Comparison of ENCODE assay signal across 8 mouse cellular contexts in the genomic region with DNA sequence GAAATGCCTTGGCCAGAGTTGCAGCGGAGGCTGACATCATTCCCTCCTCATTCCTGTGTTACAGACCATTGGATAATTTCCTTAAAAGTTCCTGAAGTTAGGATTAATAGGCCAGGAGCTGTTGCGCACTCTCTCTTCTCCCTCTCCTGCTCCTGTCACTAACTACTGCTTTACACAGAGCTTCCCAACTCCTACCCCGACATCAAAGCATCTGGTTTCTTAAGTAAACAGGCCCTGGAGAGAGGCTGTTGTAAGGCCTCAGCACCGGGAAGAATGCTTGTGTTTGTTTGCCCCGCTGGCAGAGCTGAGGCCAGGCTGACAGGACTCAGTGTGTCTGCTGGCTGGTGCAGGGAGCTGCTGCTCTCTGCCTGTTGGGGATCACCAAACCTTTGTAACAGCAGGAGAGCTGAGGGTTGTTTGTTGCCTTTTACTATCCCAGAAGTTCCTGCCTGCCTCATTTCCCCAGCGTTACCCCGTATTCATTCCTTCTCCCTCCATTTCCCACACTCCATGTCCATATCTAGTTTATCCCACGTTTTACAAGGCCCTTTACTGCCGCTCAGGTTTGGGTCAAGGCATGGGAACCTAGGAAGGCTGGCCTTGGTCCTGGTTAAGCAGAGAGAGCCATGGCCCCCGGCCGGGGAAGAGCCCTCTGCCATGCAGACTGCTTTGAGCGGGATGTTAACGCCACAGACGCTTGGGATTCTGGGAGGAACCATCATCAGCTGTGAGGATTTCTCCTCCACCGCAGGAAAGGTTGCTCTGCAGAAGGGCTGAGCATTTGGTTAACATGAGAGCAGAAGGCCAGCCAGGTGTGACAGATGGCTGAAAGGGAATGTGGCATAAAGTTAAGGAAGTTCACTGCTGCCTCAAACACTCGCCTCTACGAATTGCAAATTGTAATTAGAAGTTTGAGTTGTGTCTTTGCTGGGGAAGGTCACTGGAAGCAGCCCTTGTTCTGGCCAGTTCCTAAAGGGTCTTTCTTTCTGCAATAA. TPM values are rescaled to one million over a fixed set of nuclear protein-coding genes. Genes with fewer than 3 reads are reported as not detected.
DNase-seq lines count a peak whose midpoint lies in the region; ATAC-seq and TF ChIP-seq lines count a peak whose summit lies in the region.

No protein-coding gene starts in this region.

- TF ChIP-seq CTCF in brain, embryonic 14.5 days (IDR thresholded peaks at IDR 0.05; ENCODE audit: borderline replicate concordance, extremely low read depth, insufficient read depth, insufficient read length) = no peak
- TF ChIP-seq CTCF in liver, embryonic 14.5 days (IDR thresholded peaks at IDR 0.05; ENCODE audit: low read depth) = no peak

- no peak for ATAC-seq in heart, embryonic 11.5 days (replicated peaks; ENCODE audit: insufficient number of reproducible peaks, low FRiP score, low TSS enrichment)
- ATAC-seq in liver, embryonic 14.5 days (ENCODE audit: insufficient read depth) = no peak
- ATAC-seq in neural tube, embryonic 13.5 days (ENCODE audit: low read depth) = no peak
- no peak for ATAC-seq in CD4-positive, CD25-positive, alpha-beta regulatory T cell, adult 4 months

- no peak for TF ChIP-seq EP300 in liver, embryonic 14.5 days (IDR thresholded peaks at IDR 0.05; ENCODE audit: low read depth)

- H3K9ac ChIP-seq in heart, embryonic 11.5 days (ENCODE audit: low read depth, low read length) = peak overlapping the region; percentile 40
- H3K9ac ChIP-seq in liver, embryonic 14.5 days (replicated peaks) = no peak overlapping the region
- peak overlapping the region; percentile 61 for H3K9ac ChIP-seq in neural tube, embryonic 13.5 days

- TF ChIP-seq POLR2A in brain, embryonic 14.5 days (IDR thresholded peaks at IDR 0.05; ENCODE audit: borderline replicate concordance, extremely low read depth, insufficient read depth, insufficient read length, poor library complexity, severe bottlenecking) = no peak

- H3K27ac ChIP-seq in heart, embryonic 11.5 days (ENCODE audit: low read depth, low read length) = peak overlapping the region; percentile 47
- peak overlapping the region; percentile 78 for H3K27ac ChIP-seq in hindbrain, embryonic 10.5 days
- no peak overlapping the region for H3K27ac ChIP-seq in liver, embryonic 14.5 days
- peak overlapping the region; percentile 72 for H3K27ac ChIP-seq in neural tube, embryonic 13.5 days (replicated peaks)

- H3K4me2 ChIP-seq in heart, embryonic 11.5 days = peak overlapping the region; percentile 43
- peak overlapping the region; percentile 26 for H3K4me2 ChIP-seq in liver, embryonic 14.5 days (ENCODE audit: low read depth)
- H3K4me2 ChIP-seq in neural tube, embryonic 13.5 days = peak overlapping the region; percentile 70

- DNase-seq in heart, adult 9 months (ENCODE audit: low spot score in 2 of 2) = no peak
- DNase-seq in brain, embryonic 14.5 days (ENCODE audit: low read depth) = peak; percentile 83
- peak; percentile 50 for DNase-seq in hindbrain, embryonic 10.5 days (ENCODE audit: low spot score)
- DNase-seq in liver, embryonic 14.5 days (ENCODE audit: low read depth in 3 of 3, low spot score in 3 of 3) = no peak
- no peak for DNase-seq in retina, postnatal 1 day

- H3K27me3 ChIP-seq in heart, embryonic 11.5 days (ENCODE audit: control insufficient read depth, insufficient read depth, low read length) = no peaks in the 10 kb centered on the region
- no peaks in the 10 kb centered on the region for H3K27me3 ChIP-seq in hindbrain, embryonic 10.5 days (ENCODE audit: insufficient read depth, poor library complexity, severe bottlenecking)
- H3K27me3 ChIP-seq in liver, embryonic 14.5 days (ENCODE audit: control insufficient read depth, insufficient read depth, low read length) = peaks cover 23% of the 10 kb centered on the region
- no peaks in the 10 kb centered on the region for H3K27me3 ChIP-seq in neural tube, embryonic 13.5 days

- no peaks in the 10 kb centered on the region for H3K36me3 ChIP-seq in heart, embryonic 11.5 days (ENCODE audit: control insufficient read depth, insufficient read depth, low read length)
- H3K36me3 ChIP-seq in hindbrain, embryonic 10.5 days = peaks cover 12% of the 10 kb centered on the region; the same call in 1 of the 2 replicates
- H3K36me3 ChIP-seq in liver, embryonic 14.5 days (replicated peaks; ENCODE audit: control insufficient read depth, insufficient read depth, low read depth) = no peaks in the 10 kb centered on the region
- H3K36me3 ChIP-seq in neural tube, embryonic 13.5 days = no peaks in the 10 kb centered on the region

- H3K4me3 ChIP-seq in heart, embryonic 11.5 days (ENCODE audit: low read depth, low read length) = no peak overlapping the region
- H3K4me3 ChIP-seq in hindbrain, embryonic 10.5 days = peak overlapping the region; percentile 23
- no peak overlapping the region for H3K4me3 ChIP-seq in liver, embryonic 14.5 days (ENCODE audit: insufficient read depth in 1 of 2, low read depth in 2 of 2, low read length in 2 of 2)
- peak overlapping the region; percentile 5 for H3K4me3 ChIP-seq in neural tube, embryonic 13.5 days

- H3K9me3 ChIP-seq in heart, embryonic 11.5 days (replicated peaks; ENCODE audit: control insufficient read depth, low read length) = no peaks in the 10 kb centered on the region
- H3K9me3 ChIP-seq in hindbrain, embryonic 10.5 days = no peaks in the 10 kb centered on the region
- no peaks in the 10 kb centered on the region for H3K9me3 ChIP-seq in liver, embryonic 14.5 days (ENCODE audit: control insufficient read depth, low read length)
- H3K9me3 ChIP-seq in neural tube, embryonic 13.5 days = no peaks in the 10 kb centered on the region

- 25% methylated on average over 17 of the region's 17 CpGs for WGBS in heart, embryonic 11.5 days (ENCODE audit: insufficient replicate concordance)
- WGBS in hindbrain, embryonic 10.5 days = 9% methylated on average over 17 of the region's 17 CpGs
- 57% methylated on average over 17 of the region's 17 CpGs for WGBS in liver, embryonic 14.5 days (ENCODE audit: insufficient replicate concordance)
- 8% methylated on average over 17 of the region's 17 CpGs for WGBS in neural tube, embryonic 13.5 days

- peaks cover 54% of the 10 kb centered on the region for H3K4me1 ChIP-seq in heart, embryonic 11.5 days (ENCODE audit: control insufficient read depth, insufficient read depth, low read length)
- peaks cover 76% of the 10 kb centered on the region for H3K4me1 ChIP-seq in hindbrain, embryonic 10.5 days (replicated peaks)
- peaks cover 0 to 41% of the 10 kb centered on the region in 2 experiments; a peak in 2 of 4 replicates for H3K4me1 ChIP-seq in liver, embryonic 14.5 days (replicated peaks; ENCODE audit: control insufficient read depth in 2 of 2, insufficient read depth in 2 of 2, low read length in 1 of 2)
- peaks cover 76% of the 10 kb centered on the region for H3K4me1 ChIP-seq in neural tube, embryonic 13.5 days (replicated peaks)

RNA-seq across cellular contexts. Expression of gene Sort1, which starts 4.2 kb away (rescaled TPM):
- 20.2 and 28.7 TPM in 2 replicates for polyA plus RNA-seq in heart, embryonic 11.5 days (2014; fragmentation: Nextera tagmentation; extraction: Ambion mirVana)
- 74.2 and 79.2 TPM in 2 replicates for polyA plus RNA-seq in brain, embryonic 14.5 days (2012; rRNA removed)
- 15.9 and 19.7 TPM in 2 replicates for polyA plus RNA-seq in hindbrain, embryonic 10.5 days (2016; fragmentation: Nextera tagmentation; extraction: Ambion mirVana)
- 3.5 and 3.9 TPM in 2 replicates for polyA plus RNA-seq in liver, embryonic 14.5 days (2012; rRNA removed)
- polyA plus RNA-seq in liver, embryonic 14.5 days (2014; fragmentation: Nextera tagmentation; extraction: Ambion mirVana) = 3.0 and 3.5 TPM in 2 replicates
- polyA plus RNA-seq in neural tube, embryonic 13.5 days (2015; fragmentation: Nextera tagmentation; extraction: Ambion mirVana) = 19.4 and 20.4 TPM in 2 replicates
- polyA plus RNA-seq in CD4-positive, CD25-positive, alpha-beta regulatory T cell, adult 4 months (2017; shearing (Covaris generic)) = under 1 TPM in 1 of 2 experiments, not detected in 1; 0.09 TPM

RNA-seq across cellular contexts. Expression of gene Psma5, which starts 31.4 kb away (rescaled TPM):
- polyA plus RNA-seq in heart, embryonic 11.5 days (2014; fragmentation: Nextera tagmentation; extraction: Ambion mirVana) = 242 TPM in 2 replicates
- 135 and 166 TPM in 2 replicates for polyA plus RNA-seq in brain, embryonic 14.5 days (2012; rRNA removed)
- polyA plus RNA-seq in hindbrain, embryonic 10.5 days (2016; fragmentation: Nextera tagmentation; extraction: Ambion mirVana) = 296 and 335 TPM in 2 replicates
- 70.6 and 93.8 TPM in 2 replicates for polyA plus RNA-seq in liver, embryonic 14.5 days (2012; rRNA removed)
- polyA plus RNA-seq in liver, embryonic 14.5 days (2014; fragmentation: Nextera tagmentation; extraction: Ambion mirVana) = 192 and 201 TPM in 2 replicates
- polyA plus RNA-seq in neural tube, embryonic 13.5 days (2015; fragmentation: Nextera tagmentation; extraction: Ambion mirVana) = 242 and 259 TPM in 2 replicates
- polyA plus RNA-seq in CD4-positive, CD25-positive, alpha-beta regulatory T cell, adult 4 months (2017; shearing (Covaris generic)) = 100 to 1,000 TPM; 180 to 185 TPM

Comparison
In these comparisons a context has a peak if more than half of its experiments do, and no peak if none do; other contexts are left out.
1. H3K4me3 ChIP-seq: peak in hindbrain, embryonic 10.5 days (single experiment) and neural tube, embryonic 13.5 days (single experiment); none in heart, embryonic 11.5 days (single experiment) and liver, embryonic 14.5 days (0 of 2).
2. DNase-seq: peak in brain, embryonic 14.5 days (single experiment) and hindbrain, embryonic 10.5 days (single experiment); none in heart, adult 9 months (0 of 2), liver, embryonic 14.5 days (0 of 3) and retina, postnatal 1 day (single experiment).
3. Peak in every context shown above with its lines, with median percentiles within 50 percentile points of each other: H3K4me2 ChIP-seq.